Mouse (Mus musculus): ENCODE results near the gene Large2. TPM values are rescaled to one million over a fixed set of nuclear protein-coding genes. Genes with fewer than 3 reads are reported as not detected.

Gene Large2
- total and polyA plus RNA-seq, 3 experiments = 0.19 to 1.5 (median 0.89) TPM

DNA sequence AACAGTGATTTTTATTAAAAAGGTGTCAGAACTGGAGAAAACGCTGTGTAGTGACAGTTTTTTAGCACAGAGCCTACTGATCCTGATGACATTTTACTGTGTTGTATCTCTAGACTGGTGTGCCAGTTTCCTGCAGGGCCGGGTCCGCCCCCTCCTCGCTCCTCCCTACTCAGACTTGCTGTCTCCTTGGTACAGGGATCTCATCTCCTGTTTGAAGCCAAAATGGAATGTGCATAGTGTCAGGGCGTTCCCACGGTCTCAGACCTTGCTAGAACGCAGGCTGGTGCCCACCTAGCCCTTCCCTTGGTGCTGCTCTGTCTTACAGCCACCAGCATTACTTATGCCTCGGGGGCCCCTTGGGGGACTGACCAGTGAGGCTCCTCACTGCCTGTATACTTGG, 12.9 kb downstream of the Large2 start:
- H3K36me3 ChIP-seq (replicated peaks in 1 of 2; ENCODE audit: control insufficient read depth in 1 of 2, insufficient read depth in 1 of 2, low read length in 1 of 2) = peaks cover 51 to 79% of the 10 kb centered on the region in 2 experiments
- no peaks in the 10 kb centered on the region for H3K9me3 ChIP-seq (replicated peaks; ENCODE audit: low read length)
- no peak overlapping the region for H3K4me2 ChIP-seq (ENCODE audit: insufficient read depth, low read depth, poor library complexity, severe bottlenecking)
- no peak overlapping the region for H3K27ac ChIP-seq (ENCODE audit: insufficient read depth, low read depth)
- no peak overlapping the region for H3K9ac ChIP-seq (ENCODE audit: insufficient read depth, low read depth)
- TF ChIP-seq BHLHE40 (IDR thresholded peaks at IDR 0.05; ENCODE audit: low read depth, low read length) (no peak), USF1 (IDR thresholded peaks at IDR 0.05; ENCODE audit: low read depth, low read length) (no peak), NRF1 (IDR thresholded peaks at IDR 0.05; ENCODE audit: low read depth, low read length) (no peak), POLR2A (IDR thresholded peaks at IDR 0.05; ENCODE audit: low read depth, low read length) (no peak), CHD1 (IDR thresholded peaks at IDR 0.05; ENCODE audit: low read depth, low read length) (no peak), CTCF (conservative IDR thresholded peaks at IDR 0.05 in 1 of 2, IDR thresholded peaks at IDR 0.05 in 1 of 2; ENCODE audit: low read depth in 2 of 2, low read length in 2 of 2) (no peak), USF2 (conservative IDR thresholded peaks at IDR 0.05; ENCODE audit: low read depth, low read length) (no peak), IRF4 (IDR thresholded peaks at IDR 0.05; ENCODE audit: low read depth, low read length) (no peak), RAD21 (IDR thresholded peaks at IDR 0.05; ENCODE audit: low read depth, low read length) (no peak), ETS1 (conservative IDR thresholded peaks at IDR 0.05; ENCODE audit: low read depth, low read length) (no peak), HCFC1 (IDR thresholded peaks at IDR 0.05; ENCODE audit: low read depth, low read length) (no peak), TBP (conservative IDR thresholded peaks at IDR 0.05; ENCODE audit: low read depth, low read length) (no peak), JUN (IDR thresholded peaks at IDR 0.05; ENCODE audit: insufficient read depth, low read depth, low read length) (no peak), MAZ (IDR thresholded peaks at IDR 0.05; ENCODE audit: low read depth, low read length) (no peak), MYC (IDR thresholded peaks at IDR 0.05; ENCODE audit: low read depth, low read length) (no peak), GABPA (IDR thresholded peaks at IDR 0.05; ENCODE audit: insufficient replicate concordance, low read depth, low read length) (no peak), ELF1 (IDR thresholded peaks at IDR 0.05; ENCODE audit: low read depth, low read length) (no peak), MAFK (IDR thresholded peaks at IDR 0.05; ENCODE audit: insufficient replicate concordance, low read length) (no peak), UBTF (IDR thresholded peaks at IDR 0.05; ENCODE audit: low read depth, low read length) (no peak), ZC3H11A (IDR thresholded peaks at IDR 0.05; ENCODE audit: low read depth, low read length) (no peak)
- no peak overlapping the region for H3K4me3 ChIP-seq (replicated peaks in 1 of 3; ENCODE audit: low read depth in 2 of 3, low read length in 2 of 3, poor library complexity in 1 of 3)
- H3K79me2 ChIP-seq (replicated peaks; ENCODE audit: control insufficient read depth, extremely low read depth, insufficient read depth, poor library complexity, severe bottlenecking) = no peaks in the 10 kb centered on the region
- H3K4me1 ChIP-seq (ENCODE audit: control insufficient read depth in 1 of 2, insufficient read depth in 2 of 2) = no peaks in the 10 kb centered on the region
- dilution Hi-C loops (cut with MboI; ENCODE audit: extremely low pct_ligation_motif_present, extremely low pct_unique_long_range_greater_than_20kb, low sequenced_read_pairs) = no loop called here
- no peak for DNase-seq (ENCODE audit: extremely low read depth)
- in situ Hi-C loops (cut with MboI; ENCODE audit: low pct_ligation_motif_present, low pct_unique_long_range_greater_than_20kb, low sequenced_read_pairs) = no loop called here
- no peaks in the 10 kb centered on the region for H3K27me3 ChIP-seq (replicated peaks)

DNA sequence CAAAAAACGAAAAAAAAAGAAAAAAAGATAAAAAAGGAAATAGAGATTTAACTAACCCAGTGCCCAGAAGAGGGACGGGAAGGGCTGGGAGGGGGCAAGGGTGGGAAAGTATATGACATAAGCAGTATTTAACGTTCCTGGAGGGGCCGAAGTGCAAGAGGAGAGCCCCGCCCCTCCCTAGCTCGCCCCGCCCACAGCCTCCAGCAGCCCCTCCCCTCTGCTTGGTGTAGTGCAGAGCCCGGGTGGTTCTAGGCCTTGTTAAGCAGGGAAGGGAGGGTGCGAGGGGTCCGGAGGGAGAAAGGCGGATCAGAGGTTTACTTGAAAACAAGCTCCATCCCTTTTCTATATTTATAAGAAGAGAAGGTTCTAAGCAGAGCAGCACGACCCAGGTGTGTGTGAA, 13.8 kb downstream of the Large2 start:
- no peaks in the 10 kb centered on the region for H3K4me1 ChIP-seq (ENCODE audit: control insufficient read depth in 1 of 2, insufficient read depth in 2 of 2)
- no peaks in the 10 kb centered on the region for H3K27me3 ChIP-seq (replicated peaks)
- no peak overlapping the region for H3K9ac ChIP-seq (ENCODE audit: insufficient read depth, low read depth)
- dilution Hi-C loops (cut with MboI; ENCODE audit: extremely low pct_ligation_motif_present, extremely low pct_unique_long_range_greater_than_20kb, low sequenced_read_pairs) (no loop called here), in situ Hi-C loops (cut with MboI; ENCODE audit: low pct_ligation_motif_present, low pct_unique_long_range_greater_than_20kb, low sequenced_read_pairs) (no loop called here)
- H3K27ac ChIP-seq (ENCODE audit: insufficient read depth, low read depth) = no peak overlapping the region
- DNase-seq (ENCODE audit: extremely low read depth) = no peak
- peaks cover 54 to 86% of the 10 kb centered on the region in 2 experiments for H3K36me3 ChIP-seq (replicated peaks in 1 of 2; ENCODE audit: control insufficient read depth in 1 of 2, insufficient read depth in 1 of 2, low read length in 1 of 2)
- no peak overlapping the region for H3K4me2 ChIP-seq (ENCODE audit: insufficient read depth, low read depth, poor library complexity, severe bottlenecking)
- TF ChIP-seq NELFE (IDR thresholded peaks at IDR 0.05; ENCODE audit: low read depth, low read length) (no peak), CHD2 (IDR thresholded peaks at IDR 0.05; ENCODE audit: low read length) (no peak), ZNF384 (IDR thresholded peaks at IDR 0.05; ENCODE audit: low read depth, low read length) (no peak), MAX (IDR thresholded peaks at IDR 0.05; ENCODE audit: low read length) (no peak), UBTF (IDR thresholded peaks at IDR 0.05; ENCODE audit: low read depth, low read length) (no peak), ELF1 (IDR thresholded peaks at IDR 0.05; ENCODE audit: low read depth, low read length) (no peak), GABPA (IDR thresholded peaks at IDR 0.05; ENCODE audit: insufficient replicate concordance, low read depth, low read length) (no peak), TBP (conservative IDR thresholded peaks at IDR 0.05; ENCODE audit: low read depth, low read length) (no peak), ZKSCAN1 (IDR thresholded peaks at IDR 0.05; ENCODE audit: borderline replicate concordance, low read depth, low read length) (no peak), ZMIZ1 (IDR thresholded peaks at IDR 0.05; ENCODE audit: low read depth, low read length) (no peak), SMC3 (IDR thresholded peaks at IDR 0.05; ENCODE audit: low read depth, low read length) (no peak), CTCF (conservative IDR thresholded peaks at IDR 0.05 in 1 of 2, IDR thresholded peaks at IDR 0.05 in 1 of 2; ENCODE audit: low read depth in 2 of 2, low read length in 2 of 2) (no peak), MXI1 (IDR thresholded peaks at IDR 0.05; ENCODE audit: low read depth, low read length) (no peak), MYC (IDR thresholded peaks at IDR 0.05; ENCODE audit: low read depth, low read length) (no peak), POLR2AphosphoS2 (IDR thresholded peaks at IDR 0.05; ENCODE audit: low read depth, low read length) (no peak), USF1 (IDR thresholded peaks at IDR 0.05; ENCODE audit: low read depth, low read length) (no peak), BHLHE40 (IDR thresholded peaks at IDR 0.05; ENCODE audit: low read depth, low read length) (no peak), JUND (conservative IDR thresholded peaks at IDR 0.05; ENCODE audit: low read depth, low read length) (no peak)
- no peaks in the 10 kb centered on the region for H3K79me2 ChIP-seq (replicated peaks; ENCODE audit: control insufficient read depth, extremely low read depth, insufficient read depth, poor library complexity, severe bottlenecking)
- H3K9me3 ChIP-seq (replicated peaks; ENCODE audit: low read length) = no peaks in the 10 kb centered on the region
- no peak overlapping the region for H3K4me3 ChIP-seq (replicated peaks in 1 of 3; ENCODE audit: low read depth in 2 of 3, low read length in 2 of 3, poor library complexity in 1 of 3)
